Mouse (Mus musculus) embryonic facial prominence, embryonic 14.5 days (tissue): Measurements from ENCODE around the gene Bola3. TPM values are rescaled to one million over a fixed set of nuclear protein-coding genes. Genes with fewer than 3 reads are reported as not detected.

Experiments used
- ATAC-seq: fragments of 200-750 bp; cut with Nextera tagmentation; 2 replicates; pipeline ENCODE4 v1.8.0; 2017; ENCODE audit warnings: low read depth, moderate number of reproducible peaks, moderate TSS enrichment
- DNase-seq: peaks from one replicate; pipeline ENCODE4 v3.0.0-alpha.2; 2015; ENCODE audit warnings: low spot score
- H3K27ac ChIP-seq: fragments of 300-500 bp; sonication (generic); replicated peaks from 2 replicates; pipeline ENCODE4 v1.5.1; 2014; ENCODE audit warnings: low read depth, mild to moderate bottlenecking, low read length, moderate library complexity
- H3K27me3 ChIP-seq: fragments of 300-500 bp; sonication (generic); replicated peaks from 2 replicates; pipeline ENCODE4 v1.6.1; 2014; ENCODE audit warnings: low read length; ENCODE audit not compliant: control insufficient read depth, insufficient read depth
- H3K36me3 ChIP-seq: fragments of 300-500 bp; sonication (generic); 2 replicates; pipeline ENCODE4 v1.6.1; 2014; ENCODE audit warnings: low read length, mixed read lengths; ENCODE audit not compliant: control insufficient read depth, insufficient read depth
- H3K4me1 ChIP-seq: fragments of 300-500 bp; sonication (generic); 2 replicates; pipeline ENCODE4 v1.6.1; 2014; ENCODE audit warnings: antibody characterized with exemption, low read length; ENCODE audit not compliant: control insufficient read depth, insufficient read depth
- H3K4me2 ChIP-seq: fragments of 300-500 bp; sonication (generic); 2 replicates; pipeline ENCODE4 v1.6.1; 2014; ENCODE audit warnings: low read depth, mild to moderate bottlenecking, low read length, moderate library complexity, mixed read lengths
- H3K4me3 ChIP-seq: fragments of 300-500 bp; sonication (generic); 2 replicates; pipeline ENCODE4 v1.5.1; 2014; ENCODE audit warnings: low read depth, mild to moderate bottlenecking, low read length
- H3K9ac ChIP-seq: fragments of 300-500 bp; sonication (generic); 2 replicates; pipeline ENCODE4 v1.6.1; 2014; ENCODE audit warnings: low read depth, mild to moderate bottlenecking, low read length, moderate library complexity, mixed read lengths
- H3K9me3 ChIP-seq: fragments of 300-500 bp; sonication (generic); 2 replicates; pipeline ENCODE4 v1.6.1; 2016; ENCODE audit warnings: low read length; ENCODE audit not compliant: control insufficient read depth
- WGBS: fragments of 180-500 bp; shearing (Covaris S2); extraction: QIAGEN DNeasy Blood & Tissue Kit; methylation state at CpG from one replicate; pipeline ENCODE4 v1.1.7; 2014; 5-methylcytosine and 5-hydroxymethylcytosine counted together
- polyA plus RNA-seq: library from polyadenylated mRNA; unstranded; fragments of >200 nt; fragmentation: Nextera tagmentation; extraction: Ambion mirVana; gene quantifications from 2 replicates; pipeline ENCODE4 v1.2.1, GENCODE M21; 2014

Bola3 gene
- polyA plus RNA-seq, 1 experiment from 2014 or later, result 154 TPM

DNA sequence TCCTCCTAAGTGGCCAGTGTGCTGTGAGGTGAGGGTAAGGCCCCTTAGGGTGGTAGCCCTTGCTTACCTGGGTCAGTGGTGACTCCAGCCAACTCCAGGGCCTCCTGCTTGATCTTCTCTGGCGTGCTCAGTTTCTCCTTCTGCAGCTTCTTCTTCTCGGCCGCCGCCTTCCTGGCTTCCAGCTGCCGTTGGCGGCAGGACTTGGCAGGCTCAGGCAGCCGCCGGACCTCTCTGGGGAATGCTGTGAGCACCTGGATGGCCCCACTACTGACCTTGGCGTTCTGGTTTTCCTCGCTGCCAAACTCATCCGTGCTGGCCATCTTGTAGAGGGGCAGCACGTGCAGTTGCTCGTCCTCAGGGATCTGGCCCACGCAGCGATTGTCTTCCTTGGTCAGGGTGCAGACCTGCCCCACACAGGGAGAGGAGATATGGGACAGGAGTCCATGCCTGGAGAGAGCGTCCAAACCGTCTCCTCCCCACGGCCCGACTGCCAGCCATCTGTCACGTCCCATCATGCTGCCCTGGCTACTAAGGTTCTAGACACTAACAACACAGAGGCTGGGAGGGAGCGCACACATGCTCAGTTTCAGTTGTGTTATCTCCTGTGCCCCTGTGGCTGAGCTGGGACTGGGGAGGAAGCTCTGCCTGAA, 21.5 kb downstream of the Bola3 start:
- Histone ChIP-seq H3K36me3 (peaks cover 96% of the 10 kb centered on the region), H3K27ac (no peak overlapping the region), H3K4me1 (no peaks in the 10 kb centered on the region), H3K4me2 (no peak overlapping the region), H3K27me3 (no peaks in the 10 kb centered on the region), H3K9ac (no peak overlapping the region), H3K9me3 (no peaks in the 10 kb centered on the region), H3K4me3 (no peak overlapping the region)
- no peak for ATAC-seq
- no peak for DNase-seq
- WGBS, result 90% methylated on average over 21 of the region's 21 CpGs

DNA sequence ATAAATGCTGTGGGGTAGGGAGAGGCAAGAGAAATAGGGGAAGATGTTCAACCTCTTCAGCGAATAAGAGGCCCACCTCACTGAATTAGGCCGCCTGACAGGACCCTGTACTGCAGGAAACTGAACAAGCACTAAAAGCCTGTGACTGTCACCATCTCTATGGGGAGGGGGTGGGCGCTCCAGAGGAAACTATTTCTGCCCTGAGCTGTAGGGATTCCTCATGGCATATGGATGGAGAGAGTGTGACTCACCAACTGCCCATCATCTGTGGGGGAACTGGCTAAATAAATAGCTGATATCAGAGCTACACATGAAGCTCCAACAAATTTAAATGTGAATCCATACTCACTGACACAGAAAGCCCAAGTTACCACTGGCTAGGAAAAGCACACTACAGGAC, 22.4 kb downstream of the Bola3 start:
- Histone ChIP-seq H3K36me3 (peaks cover 98% of the 10 kb centered on the region), H3K27me3 (no peaks in the 10 kb centered on the region), H3K9ac (no peak overlapping the region), H3K4me3 (no peak overlapping the region), H3K27ac (no peak overlapping the region), H3K4me2 (no peak overlapping the region), H3K4me1 (no peaks in the 10 kb centered on the region), H3K9me3 (no peaks in the 10 kb centered on the region)
- no peak for DNase-seq
- WGBS, result 90% methylated on average over 3 of the region's 3 CpGs
- no peak for ATAC-seq

DNA sequence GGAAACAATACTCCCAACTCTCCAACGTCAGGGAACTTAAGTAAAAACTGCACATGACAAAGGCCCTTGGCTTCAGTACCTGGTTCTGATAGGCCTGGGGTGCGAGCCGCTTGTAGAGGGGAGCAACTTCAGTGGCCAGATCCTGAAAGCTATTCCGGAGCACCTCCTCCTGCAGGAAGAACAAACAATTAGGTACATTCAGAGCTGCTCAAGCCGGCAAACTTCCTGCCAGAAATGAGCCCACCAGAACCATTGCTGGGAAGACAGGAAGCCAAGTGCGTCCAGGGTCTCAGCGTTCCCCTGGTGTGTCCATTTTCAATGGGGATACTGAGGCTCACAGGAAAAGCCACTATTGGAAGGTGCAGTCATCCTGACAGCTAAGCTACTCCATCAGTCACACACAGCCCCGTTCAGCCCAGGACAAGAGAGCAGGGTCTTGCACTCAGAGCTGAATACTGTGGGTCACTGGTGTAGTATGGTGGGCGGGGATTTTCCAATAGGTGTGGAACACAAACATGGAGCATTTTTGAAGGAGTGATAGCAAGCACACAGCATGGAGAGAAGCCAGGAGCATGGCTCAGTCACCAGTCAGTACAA, 24.9 kb downstream of the Bola3 start:
- no peaks in the 10 kb centered on the region for H3K4me1 ChIP-seq
- H3K9me3 ChIP-seq, result no peaks in the 10 kb centered on the region
- H3K27ac ChIP-seq, result no peak overlapping the region
- ATAC-seq, result no peak
- peaks cover 99% of the 10 kb centered on the region for H3K36me3 ChIP-seq
- H3K4me3 ChIP-seq, result no peak overlapping the region
- H3K9ac ChIP-seq, result no peak overlapping the region
- no peaks in the 10 kb centered on the region for H3K27me3 ChIP-seq
- no peak for DNase-seq
- H3K4me2 ChIP-seq, result no peak overlapping the region
- WGBS, result 88% methylated on average over 9 of the region's 9 CpGs

DNA sequence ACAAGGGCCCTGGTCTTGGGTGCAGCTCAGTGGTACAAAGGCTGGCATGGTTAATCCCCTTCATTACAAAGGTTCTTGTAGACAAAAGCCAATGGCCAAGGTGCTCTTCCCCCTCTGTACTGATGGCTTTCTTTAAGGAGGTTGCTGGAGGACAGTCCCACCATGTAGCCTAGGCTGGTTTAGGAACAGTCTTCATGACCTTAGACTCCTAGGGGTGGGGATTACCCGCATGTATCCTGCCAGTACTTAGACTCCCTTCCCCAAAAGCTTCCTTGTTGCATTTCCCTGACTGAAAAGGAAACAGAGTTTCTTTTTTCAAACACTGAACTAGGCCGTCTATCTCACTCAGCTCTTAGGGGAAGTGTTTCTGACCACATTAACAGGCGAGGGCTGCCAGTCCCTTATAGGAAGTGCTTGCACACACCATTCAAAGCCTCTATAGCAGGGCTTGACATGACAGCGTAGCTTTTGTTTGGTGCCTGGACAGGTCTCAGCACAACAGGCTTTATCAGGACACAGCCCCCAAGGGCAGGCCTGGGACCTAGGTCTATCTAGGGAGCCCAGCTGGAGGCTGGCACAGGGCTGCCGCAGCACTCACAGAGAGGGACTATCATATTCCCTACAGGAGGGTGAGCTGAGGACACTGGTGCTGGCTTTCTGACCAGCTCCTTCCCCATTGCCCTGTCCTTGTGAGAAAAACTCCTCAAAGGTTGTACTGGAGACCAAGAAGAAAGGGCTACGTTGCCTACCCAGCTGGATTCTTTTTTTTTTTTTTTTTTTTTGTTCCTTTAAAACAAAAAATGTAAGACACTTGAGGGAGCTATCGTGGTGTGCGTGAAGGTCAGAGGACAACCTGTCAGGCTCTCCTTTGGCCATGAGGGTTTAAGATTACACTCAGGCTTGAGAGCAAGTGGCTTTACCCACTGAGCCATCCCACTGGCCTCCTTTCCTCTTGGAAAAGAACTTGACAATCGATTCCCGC, 32.9 kb downstream of the Bola3 start:
- WGBS, result 81% methylated on average over 10 of the region's 10 CpGs
- DNase-seq (peak; percentile 9), ATAC-seq (no peak)
- Histone ChIP-seq H3K27ac (no peak overlapping the region), H3K4me3 (no peak overlapping the region), H3K4me2 (no peak overlapping the region), H3K27me3 (no peaks in the 10 kb centered on the region), H3K36me3 (peaks cover 88% of the 10 kb centered on the region), H3K9me3 (no peaks in the 10 kb centered on the region), H3K9ac (no peak overlapping the region), H3K4me1 (no peaks in the 10 kb centered on the region)

DNA sequence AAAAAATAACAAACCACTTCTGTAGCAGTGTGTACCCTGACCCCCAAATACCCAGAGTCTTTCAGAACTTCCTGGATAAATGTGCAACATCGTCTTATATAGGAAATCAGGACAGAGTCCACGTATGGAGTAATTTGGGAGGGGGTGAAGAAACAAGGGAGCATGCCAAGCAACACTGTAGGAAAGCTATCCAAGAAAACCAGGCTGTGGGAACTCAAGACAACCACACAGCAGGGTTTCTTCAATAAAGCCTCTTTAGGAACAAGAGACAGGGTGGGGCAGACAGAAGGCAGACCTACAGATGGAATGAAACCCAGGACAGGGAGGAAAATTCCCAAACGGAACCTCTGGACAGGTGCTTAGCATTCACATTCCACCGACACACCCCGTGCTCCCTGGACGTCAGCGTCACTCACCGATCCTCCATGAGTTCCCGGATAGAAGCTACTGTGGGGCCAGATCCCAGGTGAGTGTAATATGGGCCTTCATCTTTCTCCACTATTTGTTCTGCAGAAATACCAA, 36.7 kb downstream of the Bola3 start:
- H3K4me2 ChIP-seq, result no peak overlapping the region
- H3K9me3 ChIP-seq, result no peaks in the 10 kb centered on the region
- no peaks in the 10 kb centered on the region for H3K4me1 ChIP-seq
- ATAC-seq (no peak), DNase-seq (no peak)
- H3K27ac ChIP-seq, result no peak overlapping the region
- H3K27me3 ChIP-seq, result no peaks in the 10 kb centered on the region
- no peak overlapping the region for H3K4me3 ChIP-seq
- WGBS, result 89% methylated on average over 9 of the region's 9 CpGs
- H3K9ac ChIP-seq, result no peak overlapping the region
- H3K36me3 ChIP-seq, result peaks cover 57% of the 10 kb centered on the region

DNA sequence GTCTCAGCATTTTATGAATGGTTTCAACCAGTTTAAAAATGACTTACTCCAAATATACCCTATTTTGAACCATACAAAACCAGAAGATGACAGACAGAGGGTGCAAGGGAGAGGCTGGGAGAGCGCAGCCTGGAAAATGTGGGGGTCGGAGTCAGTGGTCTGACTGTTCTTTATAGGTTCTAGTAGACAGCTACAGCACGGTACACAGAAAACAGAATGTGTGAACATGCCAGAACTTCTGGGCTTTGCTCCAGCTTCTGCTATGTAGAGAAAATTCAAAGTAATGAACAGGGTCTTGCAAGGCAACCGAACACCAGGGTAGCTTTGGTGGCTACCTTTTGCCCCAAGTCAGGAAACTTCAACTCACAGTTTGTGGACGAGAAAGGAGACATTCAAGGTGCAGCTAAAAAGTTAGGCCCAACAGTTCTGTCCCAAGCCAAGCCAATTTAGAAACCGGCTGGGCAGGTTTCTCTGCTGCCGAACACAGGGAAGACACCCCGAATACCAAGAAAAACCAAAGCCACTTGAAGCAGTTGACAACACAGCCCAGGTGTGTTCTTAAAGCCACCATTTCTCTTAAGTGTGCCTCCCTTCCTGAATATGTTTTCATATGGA, 43.3 kb downstream of the Bola3 start:
- ATAC-seq (peak; percentile 64), DNase-seq (peak; percentile 69)
- H3K4me3 ChIP-seq, result no peak overlapping the region
- 63% methylated on average over 8 of the region's 8 CpGs for WGBS
- H3K27me3 ChIP-seq, result no peaks in the 10 kb centered on the region
- H3K9ac ChIP-seq, result no peak overlapping the region
- H3K4me1 ChIP-seq, result peaks cover 8% of the 10 kb centered on the region
- H3K27ac ChIP-seq, result peak overlapping the region; percentile 55
- H3K36me3 ChIP-seq, result peaks cover 52% of the 10 kb centered on the region
- no peak overlapping the region for H3K4me2 ChIP-seq
- H3K9me3 ChIP-seq, result no peaks in the 10 kb centered on the region

DNA sequence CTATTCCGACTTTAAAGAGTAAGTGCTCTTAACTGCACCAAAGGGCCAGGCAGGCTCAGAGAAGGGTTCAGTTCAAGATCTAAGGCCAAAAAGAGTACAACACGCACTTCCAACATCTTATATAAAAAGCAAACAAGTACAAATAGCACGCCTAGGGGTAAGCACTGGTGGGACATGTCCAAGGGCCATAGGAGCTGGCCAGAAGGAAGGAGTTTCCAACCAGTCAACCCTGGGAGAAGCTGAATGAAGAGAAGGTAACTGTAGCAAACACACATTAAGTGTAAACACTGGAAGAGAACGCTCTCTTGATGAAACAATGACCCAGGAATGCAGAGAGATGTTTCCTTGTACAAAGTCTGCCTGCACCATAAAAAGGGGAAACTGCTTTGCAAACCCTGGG, 45.2 kb downstream of the Bola3 start:
- DNase-seq (no peak), ATAC-seq (no peak)
- Histone ChIP-seq H3K27ac (no peak overlapping the region), H3K4me2 (no peak overlapping the region), H3K27me3 (no peaks in the 10 kb centered on the region), H3K36me3 (peaks cover 68% of the 10 kb centered on the region), H3K9ac (no peak overlapping the region), H3K4me1 (peaks cover 8% of the 10 kb centered on the region), H3K9me3 (no peaks in the 10 kb centered on the region), H3K4me3 (no peak overlapping the region)
- WGBS, result 91% methylated on average over 4 of the region's 4 CpGs

DNA sequence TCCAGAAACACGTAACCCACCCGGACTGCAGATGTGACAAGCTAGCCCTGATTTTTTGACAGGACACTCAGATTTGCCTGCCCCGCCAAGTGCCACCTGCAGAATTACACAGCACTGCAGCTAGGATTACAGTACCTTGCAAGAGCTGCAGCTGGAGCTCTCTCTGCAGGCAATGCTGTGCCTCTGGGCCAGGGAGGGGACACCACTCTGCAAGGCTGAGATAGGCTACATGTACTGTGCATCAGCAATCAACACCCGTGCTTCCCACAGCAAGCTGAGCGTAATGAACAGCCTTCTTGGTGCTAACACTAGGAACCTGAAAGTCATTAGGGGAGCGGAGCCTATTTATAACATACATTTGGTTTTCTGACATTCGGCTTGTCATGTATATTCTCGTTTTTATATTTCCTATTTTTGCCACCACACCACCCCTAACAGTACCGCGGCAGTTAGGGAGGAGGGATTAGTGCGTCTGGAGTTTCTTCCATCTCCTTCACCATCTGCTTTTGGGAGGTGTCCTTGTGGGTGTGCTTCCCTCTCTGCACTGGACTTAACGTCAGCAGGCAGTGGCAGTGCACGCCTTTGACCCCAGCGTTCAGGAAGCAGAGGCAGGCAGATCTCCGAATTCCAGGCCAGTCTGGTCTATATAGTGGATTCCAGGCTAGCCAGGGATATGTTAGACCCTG, 46.7 kb downstream of the Bola3 start:
- Histone ChIP-seq H3K9me3 (no peaks in the 10 kb centered on the region), H3K36me3 (peaks cover 78% of the 10 kb centered on the region), H3K4me3 (no peak overlapping the region), H3K27me3 (no peaks in the 10 kb centered on the region), H3K4me1 (peaks cover 8% of the 10 kb centered on the region), H3K4me2 (no peak overlapping the region), H3K9ac (no peak overlapping the region), H3K27ac (no peak overlapping the region)
- WGBS, result 86% methylated on average over 15 of the region's 15 CpGs
- no peak for ATAC-seq
- no peak for DNase-seq
